Mouse (Mus musculus) left cerebral cortex, adult 8-10 months (tissue): ENCODE data around the gene Zfp972. TPM values are rescaled to one million over a fixed set of nuclear protein-coding genes. Genes with fewer than 3 reads are reported as not detected.
"Not testable (repeated sequence)": the region's sequence is repeated elsewhere in the genome, so short reads cannot be mapped to it uniquely, and the experiment has no call there.

ENCODE experiments used
- DNase-seq, 2 experiments: peaks; one replicate each; pipeline ENCODE4 v3.0.0; 2022; ENCODE audit warnings: low spot score in 2 of 2
- total RNA-seq, 4 experiments: library from RNA; stranded (reverse); gene quantifications; 2 replicates each; pipeline ENCODE4 v1.2.4; 2022

Gene Zfp972
- total RNA-seq = 1 to 10 TPM in 3 of 4 experiments, under 1 TPM in 1; 0.98 to 1.9 (median 1.7) TPM

- not testable (repeated sequence) for DNase-seq
These were observed at the start of gene Zfp972 for GRCm38 (mm10) chr2:177925563-177926103. Zfp972 (minus strand) TSS chr2:177925613.

DNA sequence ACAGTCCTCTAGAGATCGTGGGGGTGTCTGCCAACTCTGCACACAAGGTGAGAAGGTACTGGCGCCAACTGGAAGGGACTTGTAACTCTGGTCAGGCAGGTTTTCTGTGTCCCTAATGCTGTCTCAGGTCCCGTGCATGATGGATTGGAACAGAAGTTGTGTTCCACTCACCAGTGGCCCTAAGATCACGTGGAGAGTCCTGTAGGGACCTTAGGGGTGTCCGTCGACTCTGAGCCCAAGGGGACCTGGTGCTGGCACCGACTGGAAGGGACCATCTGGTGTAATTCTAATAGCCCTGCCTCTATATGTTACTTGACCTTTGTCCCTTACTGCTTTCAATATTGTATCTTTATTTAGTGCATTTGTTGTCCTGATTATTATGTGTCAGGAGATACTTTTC lies 49.4 kb upstream of the Zfp972 start:
- not testable (repeated sequence) for DNase-seq

DNA sequence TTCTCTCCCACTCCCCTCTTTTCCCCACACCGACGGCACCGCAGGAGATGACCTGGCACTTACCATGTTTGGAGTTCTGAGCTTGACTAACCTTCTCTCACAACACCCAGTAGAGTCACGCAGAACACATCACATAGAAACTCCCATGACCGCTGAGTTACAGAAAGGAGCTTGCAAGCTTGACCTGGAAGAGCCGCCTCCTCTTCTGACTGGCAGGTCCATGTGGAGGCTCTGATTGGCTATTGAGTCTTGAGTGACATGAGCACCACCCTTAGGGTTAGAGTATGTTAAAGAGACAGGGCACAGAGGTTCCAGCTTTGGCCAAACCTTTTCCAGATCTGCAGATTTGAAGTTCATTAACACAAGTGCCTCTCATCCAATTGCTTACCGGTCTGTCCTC lies 31.7 kb upstream of the Zfp972 start, which contains the start of gene Gm14326:
Gene Gm14326 (minus strand): TSS at position 153 of the 400 bp plus-strand sequence.
- peak; percentile 72 to 96 for DNase-seq

DNA sequence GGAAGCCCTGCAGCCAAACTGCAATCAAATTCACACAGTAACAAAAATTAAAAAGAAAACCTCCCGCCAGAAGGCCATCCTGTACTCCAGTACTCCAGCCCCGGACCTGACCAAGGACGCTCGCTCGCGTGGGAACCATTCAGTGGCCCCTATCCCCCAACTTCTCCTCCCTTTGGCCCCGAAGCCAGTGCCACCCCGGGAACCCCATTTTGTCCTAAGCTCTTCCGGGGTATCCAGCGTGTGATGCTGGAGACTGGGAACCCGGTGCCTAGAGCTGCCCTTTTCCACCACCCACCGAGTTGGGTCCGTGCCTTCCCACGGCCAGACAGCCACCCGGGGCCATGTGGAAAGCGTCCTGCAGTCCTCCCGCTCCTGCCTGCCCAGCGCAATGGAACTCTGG lies 31.3 kb upstream of the Zfp972 start:
- peak; percentile 14 to 26 for DNase-seq

DNA sequence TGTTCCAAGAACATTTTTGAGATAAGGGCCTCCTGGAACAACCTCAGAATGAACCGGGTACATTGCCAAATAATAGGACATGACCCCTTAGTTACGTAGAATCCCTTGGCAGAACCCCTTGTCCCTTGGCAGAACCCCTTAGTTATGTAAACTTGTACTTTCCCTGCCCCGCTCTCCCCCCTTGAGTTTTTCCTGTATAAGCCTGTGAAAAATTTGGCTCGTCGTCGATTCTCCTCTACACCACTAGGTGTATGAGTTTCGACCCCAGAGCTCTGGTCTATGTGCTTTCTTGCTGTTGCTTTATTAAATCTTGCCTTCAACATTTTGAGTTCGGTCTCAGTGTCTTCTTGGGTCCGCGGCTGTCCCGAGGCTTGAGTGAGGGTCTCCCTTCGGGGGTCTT lies 22.1 kb downstream of the Zfp972 start:
- not testable (repeated sequence) for DNase-seq

DNA sequence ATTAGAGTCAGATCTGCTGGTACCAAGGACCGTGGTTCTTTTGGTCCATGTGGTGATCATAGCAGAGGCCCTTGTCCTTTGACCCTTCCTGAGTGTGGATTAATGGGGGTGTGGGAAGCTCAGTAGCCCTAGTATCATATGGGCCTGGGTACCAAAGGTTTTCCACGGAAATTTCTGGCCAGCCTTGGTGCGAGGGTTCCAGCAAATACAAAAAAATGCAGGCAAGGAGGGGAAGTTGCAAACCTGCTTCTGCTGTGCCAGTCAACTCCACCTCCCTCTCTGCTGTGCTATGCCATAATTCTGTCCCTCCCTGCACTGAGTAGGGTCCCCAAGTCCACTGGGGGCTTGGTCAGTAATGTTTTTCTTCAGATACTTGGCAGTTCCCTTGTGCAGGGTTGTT lies 27.2 kb downstream of the Zfp972 start:
- not testable (repeated sequence) for DNase-seq

- DNase-seq = not testable (repeated sequence)
These were observed 28.3 kb downstream of the Zfp972 start, which contains the start of gene Gm14327 for GRCm38 (mm10) chr2:177897046-177897578. Gm14327 (plus strand) TSS chr2:177897096.

GRCm38 (mm10) chr2:177887743-177888142 lies 37.7 kb downstream of the Zfp972 start:
- not testable (repeated sequence) for DNase-seq

- DNase-seq = not testable (repeated sequence)
These were observed 63.2 kb downstream of the Zfp972 start for GRCm38 (mm10) chr2:177862254-177862653.

Other genes with a start within 250 kb of the Zfp972 start
- 10 to 100 TPM; 29.1 to 45.6 (median 37.1) TPM for gene Gm14322, start 166.3 kb downstream of the Zfp972 start, total RNA-seq
- gene Gm14325, start 85.3 kb downstream of the Zfp972 start, total RNA-seq = 100 to 1,000 TPM; 113 to 136 (median 124) TPM
- gene Gm14327, start 28.5 kb downstream of the Zfp972 start, total RNA-seq = 1 to 10 TPM; 5.2 to 8.9 (median 7.8) TPM
- 10 to 100 TPM; 42.3 to 69.7 (median 64.9) TPM for gene Gm14326, start 31.7 kb upstream of the Zfp972 start, total RNA-seq
- gene Zfp971, start 97.7 kb upstream of the Zfp972 start, total RNA-seq = 10 to 100 TPM; 23.9 to 32.2 (median 29.6) TPM
- gene Zfp931, start 152.9 kb upstream of the Zfp972 start, total RNA-seq = 10 to 100 TPM; 24.2 to 26.1 (median 24.7) TPM
- 100 to 1,000 TPM; 133 to 145 (median 140) TPM for gene Phactr3, start 193.4 kb upstream of the Zfp972 start, total RNA-seq